Mouse (Mus musculus) cerebellum, adult 9-11 months (tissue): ENCODE measurements around the gene Gna14.

Source experiments
- DNase-seq: peaks from one replicate; pipeline ENCODE4 v3.0.0; 2022

Gna14 gene

DNA sequence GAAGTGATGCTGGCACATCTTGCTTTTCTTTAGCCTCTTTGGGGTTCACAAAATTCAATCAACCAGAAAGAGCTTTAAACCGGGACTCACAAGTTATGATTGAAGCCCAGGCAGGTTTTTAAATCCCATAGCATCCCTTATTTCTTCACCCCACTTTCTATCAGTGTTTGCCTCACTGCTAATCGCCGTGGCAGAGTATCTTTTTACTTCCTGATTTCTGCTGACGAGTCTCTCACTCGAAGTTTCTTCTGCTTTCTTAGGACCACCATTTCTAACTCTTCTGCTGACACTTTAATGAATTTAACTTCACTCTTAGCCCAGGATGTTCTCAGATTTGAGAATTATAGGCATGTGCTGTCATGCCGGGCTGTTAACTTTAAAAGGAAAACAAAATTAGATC lies 21.6 kb downstream of the Gna14 start:
- no peak for DNase-seq

GRCm38 (mm10) chr19:16459317-16459716 lies 23.8 kb downstream of the Gna14 start:
- DNase-seq = no peak

DNA sequence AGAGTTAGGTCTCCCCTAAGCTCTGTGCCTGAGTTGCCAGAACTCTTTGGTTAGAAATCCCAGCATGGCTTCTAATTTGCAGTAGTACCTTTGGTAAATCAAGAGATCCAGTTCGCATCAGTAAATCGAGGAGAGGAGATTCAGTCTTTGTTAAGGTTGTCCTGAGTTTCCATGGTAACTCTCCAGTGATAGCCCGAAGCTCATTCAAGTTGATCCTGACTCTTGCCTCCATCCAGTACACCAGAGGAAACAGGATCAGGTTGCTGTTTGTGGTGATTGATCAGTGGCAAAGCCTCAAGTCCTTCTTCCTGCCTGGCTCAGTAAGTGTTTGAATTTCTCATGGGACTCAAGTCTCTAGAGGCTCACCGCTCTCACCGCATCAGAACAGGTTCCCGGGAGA lies 24.7 kb downstream of the Gna14 start:
- no peak for DNase-seq

DNA sequence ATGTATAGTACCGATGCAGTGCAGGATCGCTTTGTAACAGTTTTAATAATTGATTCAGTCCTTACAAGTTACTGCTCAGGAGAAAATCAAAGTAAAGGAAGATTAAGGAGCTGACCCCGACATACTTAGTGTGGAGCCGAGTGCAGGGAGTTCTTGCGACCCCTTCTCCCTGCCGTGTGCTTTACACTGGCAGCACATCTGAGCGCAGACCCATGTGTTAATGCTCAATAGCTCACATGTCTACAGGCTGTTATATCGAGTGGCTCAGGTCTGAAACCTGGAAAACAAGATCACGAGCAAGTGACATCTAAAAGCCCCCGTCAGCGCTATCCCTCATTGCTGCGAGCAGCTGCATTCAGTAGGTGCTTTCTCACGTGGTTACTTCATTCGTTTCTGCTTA lies 25.3 kb downstream of the Gna14 start:
- DNase-seq = no peak

- DNase-seq = no peak
These were observed 26.9 kb downstream of the Gna14 start for GRCm38 (mm10) chr19:16462461-16462860.

- DNase-seq = no peak
These were observed 29.2 kb downstream of the Gna14 start for GRCm38 (mm10) chr19:16464730-16465129.

- DNase-seq = no peak
These were observed 33.3 kb downstream of the Gna14 start for GRCm38 (mm10) chr19:16468756-16469374.

- no peak for DNase-seq
These were observed 37.1 kb downstream of the Gna14 start for GRCm38 (mm10) chr19:16472655-16473054.

DNA sequence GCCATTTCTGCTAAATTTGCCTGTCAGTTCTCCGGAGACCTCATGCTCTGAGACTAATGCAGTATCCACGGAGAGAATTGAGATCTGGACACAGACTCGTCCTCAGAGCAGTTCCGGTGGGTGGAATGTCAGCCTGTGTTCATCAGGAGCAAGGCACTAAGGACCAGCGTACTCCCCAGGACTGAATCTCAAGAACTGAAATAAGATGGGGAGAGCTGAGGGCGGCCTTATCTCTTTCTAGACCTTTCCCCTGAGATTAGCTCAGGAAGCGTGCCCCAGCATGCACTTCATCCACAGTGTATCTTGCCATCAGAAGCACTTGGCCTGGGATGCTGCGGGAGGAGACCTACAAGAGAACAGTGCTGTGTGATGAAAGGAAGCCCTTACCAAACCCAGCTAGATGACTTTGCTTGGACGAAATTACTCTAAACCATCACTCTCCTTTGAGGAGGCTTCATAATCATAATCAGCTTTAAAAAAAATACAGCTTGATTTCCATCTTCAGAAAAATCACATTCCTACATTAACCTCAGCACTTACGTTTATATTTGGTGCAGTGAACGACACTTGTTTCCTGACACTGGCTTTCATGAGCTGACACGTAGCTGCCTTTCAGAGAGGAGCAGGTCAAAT lies 41.9 kb downstream of the Gna14 start:
- DNase-seq = no peak

DNA sequence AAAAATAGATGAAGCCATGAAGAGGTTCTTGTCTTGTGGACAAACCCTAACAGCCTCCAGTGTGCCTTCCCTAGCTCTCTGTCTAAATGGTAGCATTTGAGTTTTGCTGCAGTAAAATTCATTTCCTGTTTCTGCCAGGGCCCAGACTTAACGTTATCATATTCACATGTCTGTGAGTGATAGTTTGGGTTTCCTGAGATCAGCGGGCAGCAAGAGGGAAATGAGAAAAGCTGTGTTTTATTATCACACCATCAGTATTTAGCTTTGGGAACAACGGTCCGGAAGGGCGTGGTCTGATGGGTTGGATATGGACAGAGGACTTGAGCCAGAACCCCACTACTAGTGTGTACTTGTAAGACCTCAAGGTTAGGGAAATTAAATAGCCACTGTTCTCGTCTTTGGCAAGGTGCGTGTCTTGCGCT lies 42.6 kb downstream of the Gna14 start:
- no peak for DNase-seq

- no peak for DNase-seq
These were observed 46.5 kb downstream of the Gna14 start for GRCm38 (mm10) chr19:16482047-16482446.

GRCm38 (mm10) chr19:16484237-16484636 lies 48.7 kb downstream of the Gna14 start:
- no peak for DNase-seq

DNA sequence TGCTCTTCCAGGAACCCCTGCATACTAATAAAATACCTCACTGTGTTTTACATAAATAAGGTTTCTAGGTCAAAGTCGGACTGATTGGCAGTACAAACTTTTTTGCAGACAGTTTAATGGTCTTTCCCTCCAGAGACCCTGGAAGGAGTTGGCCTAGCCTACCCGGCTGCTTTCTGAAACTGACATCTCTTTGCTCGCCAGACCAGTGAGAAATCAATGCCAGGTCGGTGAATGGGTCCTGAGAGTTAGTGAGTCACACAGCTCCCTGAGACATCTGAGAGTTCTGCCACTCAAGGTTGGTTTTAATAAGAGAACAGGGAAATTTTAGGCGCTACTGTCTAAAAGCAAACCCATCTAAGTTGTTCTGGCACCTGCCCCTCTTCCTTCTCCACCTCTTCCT lies 49.1 kb downstream of the Gna14 start:
- DNase-seq = no peak

GRCm38 (mm10) chr19:16490756-16491155 lies 55.2 kb downstream of the Gna14 start:
- DNase-seq = no peak

DNA sequence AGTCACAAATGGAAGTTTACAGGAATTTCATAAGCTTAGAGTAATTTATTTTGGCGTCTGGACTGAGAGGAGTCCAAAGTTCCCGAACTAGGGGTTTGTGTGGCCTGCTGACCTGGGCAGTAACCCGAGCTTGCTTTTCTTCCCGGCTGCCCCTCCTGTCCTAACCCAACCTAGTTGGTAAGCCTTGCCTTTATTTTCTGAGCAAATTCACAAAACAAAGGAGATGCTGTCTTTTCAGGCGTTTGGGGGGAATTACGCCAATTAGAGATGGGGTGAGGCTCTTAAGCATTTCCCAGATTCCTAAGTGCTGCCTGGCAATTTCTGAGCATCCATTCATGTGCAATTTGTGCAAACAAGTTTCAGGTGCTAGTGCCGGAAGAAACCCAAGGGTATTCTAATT lies 55.9 kb downstream of the Gna14 start:
- no peak for DNase-seq

DNA sequence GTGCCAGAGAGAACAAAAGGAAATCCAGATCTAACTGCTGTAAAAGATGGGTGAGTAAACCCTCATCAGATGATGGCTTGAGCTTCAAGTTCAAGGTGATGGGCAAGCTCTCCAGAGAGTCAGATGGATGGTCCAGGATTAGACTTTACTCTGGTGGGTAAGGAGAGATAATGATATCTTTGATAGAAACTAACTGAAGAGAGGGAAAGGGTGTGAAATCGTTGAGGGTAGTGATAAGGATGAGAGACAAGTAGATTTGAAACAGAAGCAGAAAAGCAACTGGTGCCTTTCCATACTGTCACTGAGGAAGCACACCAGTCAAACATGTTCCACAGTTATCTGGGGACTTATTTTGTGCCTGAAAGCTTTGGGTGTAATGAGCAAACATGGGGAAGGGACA lies 56.9 kb downstream of the Gna14 start:
- DNase-seq = no peak

DNA sequence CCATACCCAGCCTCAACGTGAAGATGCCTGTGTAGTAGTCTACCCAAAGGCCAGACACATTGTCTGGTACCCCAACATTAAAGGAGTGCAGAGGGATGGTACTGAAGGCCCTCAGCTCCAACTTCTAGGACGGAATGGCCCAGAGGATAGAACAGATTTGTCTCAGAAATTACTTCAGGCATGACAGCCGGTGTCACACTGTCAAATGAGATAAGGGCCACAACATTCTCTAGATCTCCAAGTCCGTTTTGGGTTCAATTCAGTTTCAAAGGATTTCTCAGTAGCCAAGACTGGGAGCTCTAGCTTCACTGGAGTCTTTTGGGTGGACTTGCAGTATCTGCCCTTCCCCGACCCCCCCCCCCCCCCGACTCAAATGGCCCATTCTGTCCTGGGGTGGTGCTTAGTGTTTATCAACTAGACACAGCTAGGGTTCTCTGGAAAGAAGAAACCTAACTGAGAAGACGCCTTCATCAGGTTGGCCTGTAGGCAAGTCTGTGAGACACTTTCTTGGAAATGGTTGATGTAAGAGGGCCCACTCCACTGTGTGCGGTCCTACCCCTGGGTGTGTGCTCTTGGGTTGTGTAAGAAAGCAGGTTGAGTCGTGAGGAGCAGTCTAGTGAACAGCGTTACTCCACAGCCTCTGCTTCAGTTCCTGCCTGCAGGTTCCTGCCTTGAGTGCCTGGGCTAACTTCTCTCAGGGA lies 59.4 kb downstream of the Gna14 start:
- no peak for DNase-seq

- DNase-seq = no peak
These were observed 60.5 kb downstream of the Gna14 start for GRCm38 (mm10) chr19:16496016-16496415.

GRCm38 (mm10) chr19:16502054-16502453 lies 66.5 kb downstream of the Gna14 start:
- no peak for DNase-seq

DNA sequence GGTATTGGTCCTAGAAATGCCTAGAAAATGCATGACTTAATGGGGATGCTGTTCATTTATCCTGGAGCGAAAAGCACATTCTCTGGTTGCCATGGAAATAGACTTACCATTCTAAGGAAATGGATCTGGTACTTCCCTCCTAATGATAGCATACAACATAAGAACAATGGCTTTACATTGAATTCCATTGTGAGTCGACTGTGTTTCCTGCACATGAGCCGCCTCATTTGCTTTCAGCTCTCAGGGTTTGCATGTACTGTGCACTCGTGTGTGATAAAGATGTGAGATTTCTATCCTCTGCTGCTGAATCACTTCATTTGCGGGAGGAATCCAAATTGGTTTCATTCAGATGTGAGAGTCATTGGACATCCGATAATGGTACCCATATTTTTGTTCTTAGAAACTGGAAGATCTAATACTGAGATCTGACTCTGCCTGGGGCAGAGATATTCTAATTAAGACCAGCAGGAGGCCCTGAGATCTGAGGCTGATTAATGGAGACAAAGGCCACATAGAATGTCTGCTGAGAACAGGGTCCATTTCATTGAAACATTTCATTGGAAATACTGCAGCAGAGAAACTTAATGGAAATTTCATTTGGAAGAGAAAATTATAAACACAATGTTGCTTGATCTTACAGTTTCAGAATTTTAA lies 71.3 kb downstream of the Gna14 start:
- DNase-seq = no peak

DNA sequence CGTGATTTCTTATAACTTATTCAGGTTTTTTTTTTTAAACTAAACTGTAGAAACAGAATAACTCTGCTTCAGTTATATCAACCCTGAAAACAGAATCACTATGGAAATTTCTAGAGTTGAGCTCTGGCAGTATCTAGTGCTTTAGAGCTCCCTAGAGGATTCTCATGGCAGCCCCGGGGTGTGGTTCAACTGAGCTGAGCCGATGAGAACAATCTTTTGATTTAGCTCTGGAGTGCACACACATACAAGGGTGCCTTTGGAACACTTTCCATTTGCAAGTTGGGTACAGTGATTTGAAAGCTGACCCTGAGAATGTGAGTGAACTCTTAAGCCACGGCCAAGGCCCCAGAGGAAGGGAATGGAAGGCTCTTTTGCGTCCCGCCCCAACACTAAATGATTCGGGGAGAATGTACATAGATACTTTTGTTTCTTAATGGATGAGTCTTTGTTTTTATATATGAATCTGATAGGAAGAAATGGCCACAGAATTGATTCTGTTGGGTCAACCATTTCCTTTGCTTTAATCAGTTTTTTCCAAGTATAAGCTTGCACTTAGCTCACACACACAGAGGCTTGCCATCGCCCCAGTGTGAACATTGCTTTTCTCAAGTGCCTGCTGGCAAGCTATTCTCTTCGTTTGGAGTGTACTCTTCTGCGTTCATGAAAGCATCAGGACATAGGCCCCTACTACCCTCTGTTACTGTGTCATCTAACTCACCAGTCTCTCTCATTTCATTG lies 75.0 kb downstream of the Gna14 start:
- no peak for DNase-seq

GRCm38 (mm10) chr19:16511081-16511420 lies 75.5 kb downstream of the Gna14 start:
- no peak for DNase-seq

- DNase-seq = no peak
These were observed 78.6 kb downstream of the Gna14 start for GRCm38 (mm10) chr19:16514201-16514600.
